Mouse (Mus musculus) midbrain, postnatal 0 days (tissue): ENCODE results near the gene Lingo3. TPM values are rescaled to one million over a fixed set of nuclear protein-coding genes. Genes with fewer than 3 reads are reported as not detected.

Source experiments
- ATAC-seq: fragments of 200-750 bp; cut with Nextera tagmentation; 2 replicates; pipeline ENCODE4 v1.8.0; 2017; ENCODE audit warnings: moderate number of reproducible peaks, mild to moderate bottlenecking, moderate TSS enrichment, moderate library complexity; ENCODE audit not compliant: low FRiP score
- DNase-seq: peaks from one replicate; pipeline ENCODE4 v3.0.0-alpha.2; 2015; ENCODE audit warnings: low spot score
- H3K27ac ChIP-seq: fragments of 300-500 bp; sonication (generic); 2 replicates; pipeline ENCODE4 v1.5.1; 2014; ENCODE audit warnings: low read depth, mild to moderate bottlenecking, low read length, mixed read lengths
- H3K27me3 ChIP-seq: fragments of 300-500 bp; sonication (generic); 2 replicates; pipeline ENCODE4 v1.6.1; 2014; ENCODE audit warnings: low read length, control low read depth, mixed read lengths; ENCODE audit not compliant: insufficient read depth
- H3K36me3 ChIP-seq: fragments of 300-500 bp; sonication (generic); 2 replicates; pipeline ENCODE4 v1.6.1; 2014; ENCODE audit warnings: low read length, control low read depth, mixed read lengths; ENCODE audit not compliant: insufficient read depth
- H3K4me1 ChIP-seq: fragments of 300-500 bp; sonication (generic); 2 replicates; pipeline ENCODE4 v1.6.1; 2014; ENCODE audit warnings: mild to moderate bottlenecking, control low read depth, antibody characterized with exemption, low read length, mixed read lengths; ENCODE audit not compliant: insufficient read depth
- H3K4me2 ChIP-seq: fragments of 300-500 bp; sonication (generic); 2 replicates; pipeline ENCODE4 v1.6.1; 2014; ENCODE audit warnings: low read depth, mild to moderate bottlenecking, low read length, mixed read lengths; ENCODE audit not compliant: poor library complexity, severe bottlenecking
- H3K4me3 ChIP-seq: fragments of 300-500 bp; sonication (generic); 2 replicates; pipeline ENCODE4 v1.5.1; 2014; ENCODE audit warnings: low read depth, mild to moderate bottlenecking, low read length, moderate library complexity
- H3K9ac ChIP-seq: fragments of 300-500 bp; sonication (generic); replicated peaks from 2 replicates; pipeline ENCODE4 v1.6.1; 2014; ENCODE audit warnings: mild to moderate bottlenecking, low read length, moderate library complexity, mixed read lengths; ENCODE audit not compliant: poor library complexity, severe bottlenecking
- H3K9me3 ChIP-seq: fragments of 300-500 bp; sonication (generic); 2 replicates; pipeline ENCODE4 v1.6.1; 2016; ENCODE audit warnings: low read length, control low read depth
- CTCF ChIP-seq: IDR thresholded peaks from 2 replicates; pipeline ENCODE4 v1.5.1; 2016; ENCODE audit warnings: antibody characterized with exemption, mild to moderate bottlenecking
- WGBS: fragments of 180-500 bp; shearing (Covaris S2); extraction: QIAGEN DNeasy Blood & Tissue Kit; methylation state at CpG from one replicate; pipeline ENCODE4 v1.1.7; 2014; 5-methylcytosine and 5-hydroxymethylcytosine counted together
- polyA plus RNA-seq: library from polyadenylated mRNA; unstranded; fragments of >200 nt; fragmentation: Nextera tagmentation; extraction: Ambion mirVana; gene quantifications from 2 replicates; pipeline ENCODE4 v1.2.1, GENCODE M21; 2015
- total RNA-seq: library from RNA; depleted of rRNA; stranded (reverse); fragments of >200 nt; gene quantifications from 2 replicates; pipeline ENCODE4 v1.2.3, GENCODE M21; 2014

Gene Lingo3
- total and polyA plus RNA-seq, 2 experiments from 2014 or later, result 24.4 to 61.0 TPM

DNA sequence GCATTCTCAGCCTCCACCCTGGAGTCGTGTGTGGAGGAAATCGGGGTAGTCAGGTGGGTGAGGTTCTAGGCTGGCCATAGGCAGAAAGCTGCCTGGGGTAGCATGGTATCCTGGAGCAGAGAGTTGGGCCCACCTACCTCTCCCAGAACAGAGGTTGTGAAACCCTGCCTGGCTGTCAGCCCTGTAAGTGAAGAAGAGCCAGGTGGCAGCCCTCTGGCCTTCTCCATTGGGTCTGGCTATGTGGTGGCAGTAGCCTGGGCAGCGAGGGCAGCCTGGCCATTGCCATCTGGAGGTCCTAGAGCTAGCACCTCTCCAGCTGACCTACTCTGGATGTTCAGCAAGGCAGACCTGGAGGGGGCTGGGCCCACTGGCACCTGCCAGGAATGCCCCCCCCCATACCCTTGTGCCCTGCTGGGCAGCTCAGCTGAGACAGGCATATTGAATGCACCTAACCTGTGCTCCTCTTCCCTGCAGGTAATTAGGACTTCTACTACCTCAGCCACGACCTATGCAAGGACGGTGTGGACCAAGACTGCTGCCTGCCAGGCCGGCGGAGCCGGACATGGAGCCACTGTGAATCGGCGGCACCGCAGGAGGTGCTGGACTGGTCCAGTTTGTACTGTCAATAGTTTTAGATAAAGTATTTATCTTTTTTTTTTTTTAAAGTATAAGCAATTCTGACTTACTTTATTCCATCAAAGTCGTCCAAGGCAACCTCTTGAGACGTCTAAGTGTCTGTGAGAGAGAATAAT, 50.6 kb downstream of the Lingo3 start:
- peaks cover 71% of the 10 kb centered on the region for H3K36me3 ChIP-seq
- TF ChIP-seq CTCF, result no peak

DNA sequence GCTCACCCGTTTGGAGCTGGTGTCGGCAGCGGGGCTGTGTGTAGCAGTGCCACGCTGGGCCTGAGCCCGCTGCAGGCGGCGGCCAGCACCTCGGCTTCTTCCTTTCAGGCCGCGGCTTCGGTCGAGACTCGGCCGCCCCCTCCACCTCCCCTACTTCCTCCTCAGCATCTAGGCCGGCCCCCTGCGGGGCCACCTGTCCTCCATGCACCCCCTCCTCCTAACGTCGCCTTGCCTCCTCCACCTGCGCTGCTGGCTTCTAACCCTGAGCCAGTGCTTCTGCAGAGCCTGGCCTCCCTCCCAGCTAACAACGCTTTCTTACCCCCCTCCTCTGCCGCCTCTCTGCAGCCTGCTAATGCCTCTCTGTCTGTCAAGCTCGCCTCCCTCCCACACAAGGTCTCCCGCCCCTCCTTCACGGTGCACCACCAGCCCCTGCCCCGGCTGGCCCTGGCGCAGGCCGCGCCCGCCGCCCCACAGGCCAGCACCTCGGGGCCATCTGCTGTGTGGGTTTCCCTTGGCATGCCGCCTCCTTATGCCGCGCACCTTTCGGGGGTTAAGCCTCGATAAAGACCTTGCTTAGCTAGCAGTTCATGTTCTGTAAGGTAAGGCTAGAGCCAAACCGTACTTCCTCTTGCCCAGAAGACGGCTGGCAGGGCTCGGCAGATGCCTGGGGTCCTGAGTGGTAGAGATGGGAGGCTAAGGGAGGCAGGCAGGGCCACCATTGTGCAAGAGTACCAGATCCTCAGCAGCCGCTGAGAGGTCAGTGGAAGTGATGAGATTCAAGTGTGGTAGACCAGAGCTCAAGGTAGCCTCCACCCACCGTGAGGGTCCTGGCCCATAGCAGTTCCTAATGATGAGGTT, 51.4 kb downstream of the Lingo3 start:
- no peaks in the 10 kb centered on the region for H3K9me3 ChIP-seq
- no peak overlapping the region for H3K9ac ChIP-seq
- no peak overlapping the region for H3K4me2 ChIP-seq
- DNase-seq (peak; percentile 23), ATAC-seq (no peak)
- no peak overlapping the region for H3K4me3 ChIP-seq
- H3K4me1 ChIP-seq, result peaks cover 7% of the 10 kb centered on the region; the same call in 1 of the 2 replicates
- 71% methylated on average over 41 of the region's 41 CpGs for WGBS
- no peaks in the 10 kb centered on the region for H3K27me3 ChIP-seq
- no peak for TF ChIP-seq CTCF
- peaks cover 79% of the 10 kb centered on the region for H3K36me3 ChIP-seq
- H3K27ac ChIP-seq, result no peak overlapping the region; the same call in 1 of the 2 replicates

More for the DNA sequence above, 50.6 kb downstream of the Lingo3 start:
- no peak overlapping the region for H3K9ac ChIP-seq
- DNase-seq, result no peak
- H3K4me3 ChIP-seq, result no peak overlapping the region
- H3K27ac ChIP-seq, result no peak overlapping the region; the same call in 1 of the 2 replicates
- peaks cover 7% of the 10 kb centered on the region; the same call in 1 of the 2 replicates for H3K4me1 ChIP-seq
- WGBS, result 91% methylated on average over 13 of the region's 13 CpGs
- H3K4me2 ChIP-seq, result no peak overlapping the region
- ATAC-seq, result no peak
- H3K27me3 ChIP-seq, result no peaks in the 10 kb centered on the region
- H3K9me3 ChIP-seq, result no peaks in the 10 kb centered on the region

DNA sequence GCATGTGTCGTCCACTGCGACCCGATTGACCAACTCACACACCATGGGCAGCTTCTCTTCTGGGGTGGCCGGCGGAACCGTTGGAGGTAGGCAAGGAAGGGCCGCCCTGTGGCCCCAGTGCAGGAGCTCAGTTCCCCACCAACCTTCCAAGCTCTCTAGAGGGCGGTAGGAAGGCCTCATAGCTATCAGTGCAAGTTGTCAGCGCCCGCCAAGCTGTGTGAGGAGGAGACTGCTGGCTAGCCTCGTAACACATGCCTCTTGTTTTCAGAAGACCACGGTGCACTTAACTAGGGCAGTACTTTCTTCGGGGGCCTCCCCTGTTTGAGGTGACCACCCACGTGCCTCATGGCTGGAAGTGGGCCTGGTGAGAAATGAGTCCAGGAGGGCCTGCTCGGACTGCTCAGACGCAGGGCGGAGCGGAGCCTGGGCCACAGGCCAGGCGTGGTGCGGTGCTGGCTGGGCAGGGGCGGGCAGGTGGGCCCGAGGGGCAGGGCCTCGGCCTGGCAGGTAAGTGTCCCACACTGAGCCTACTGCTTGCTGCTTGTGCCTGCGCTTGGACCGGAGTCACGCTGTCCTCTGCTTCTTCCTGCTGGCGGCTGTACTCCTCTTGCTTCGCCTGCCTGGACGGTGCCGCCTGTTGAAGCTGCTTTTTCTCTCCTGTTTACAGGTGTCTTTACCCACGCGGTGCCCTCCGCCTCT, 52.2 kb downstream of the Lingo3 start:
- Histone ChIP-seq H3K9me3 (no peaks in the 10 kb centered on the region), H3K27me3 (no peaks in the 10 kb centered on the region), H3K4me2 (no peak overlapping the region), H3K9ac (no peak overlapping the region), H3K4me1 (no peaks in the 10 kb centered on the region), H3K36me3 (peaks cover 86% of the 10 kb centered on the region), H3K4me3 (no peak overlapping the region), H3K27ac (no peak overlapping the region)
- ATAC-seq (no peak), DNase-seq (no peak)
- no peak for TF ChIP-seq CTCF
- WGBS, result 85% methylated on average over 33 of the region's 33 CpGs

DNA sequence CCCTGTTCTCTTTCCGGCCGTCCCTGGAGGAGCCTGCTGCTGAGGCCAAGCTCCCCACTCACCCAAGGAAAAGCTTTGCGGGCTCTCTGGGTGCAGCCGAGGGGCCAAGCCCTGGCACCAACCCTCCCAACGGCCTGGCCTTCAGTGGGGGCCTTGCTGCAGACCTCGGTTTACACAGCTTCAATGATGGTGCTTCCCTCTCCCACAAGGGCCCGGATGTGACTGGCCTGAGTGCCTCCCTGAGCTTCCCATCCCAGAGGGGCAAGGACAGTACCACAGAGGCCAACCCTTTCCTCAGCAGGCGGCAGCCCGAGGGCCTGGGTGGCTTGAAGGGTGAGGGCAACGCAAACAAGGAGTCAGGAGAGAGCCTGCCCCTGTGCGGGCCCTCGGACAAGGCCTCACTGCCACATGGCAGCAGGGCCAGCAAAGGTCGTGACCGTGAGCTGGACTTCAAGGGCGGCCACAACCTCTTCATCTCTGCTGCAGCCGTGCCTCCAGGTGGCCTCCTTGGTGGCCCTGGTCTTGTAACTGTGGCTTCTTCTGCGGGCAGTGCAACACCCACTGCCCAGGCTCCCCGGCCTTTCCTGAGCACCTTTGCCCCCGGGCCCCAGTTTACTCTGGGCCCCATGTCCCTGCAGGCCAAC, 53.0 kb downstream of the Lingo3 start:
- Histone ChIP-seq H3K4me2 (no peak overlapping the region), H3K27me3 (no peaks in the 10 kb centered on the region), H3K9me3 (no peaks in the 10 kb centered on the region), H3K4me1 (no peaks in the 10 kb centered on the region), H3K4me3 (no peak overlapping the region), H3K36me3 (peaks cover 86% of the 10 kb centered on the region), H3K27ac (no peak overlapping the region), H3K9ac (no peak overlapping the region)
- TF ChIP-seq CTCF, result no peak
- DNase-seq, result no peak
- no peak for ATAC-seq
- 90% methylated on average over 19 of the region's 19 CpGs for WGBS

DNA sequence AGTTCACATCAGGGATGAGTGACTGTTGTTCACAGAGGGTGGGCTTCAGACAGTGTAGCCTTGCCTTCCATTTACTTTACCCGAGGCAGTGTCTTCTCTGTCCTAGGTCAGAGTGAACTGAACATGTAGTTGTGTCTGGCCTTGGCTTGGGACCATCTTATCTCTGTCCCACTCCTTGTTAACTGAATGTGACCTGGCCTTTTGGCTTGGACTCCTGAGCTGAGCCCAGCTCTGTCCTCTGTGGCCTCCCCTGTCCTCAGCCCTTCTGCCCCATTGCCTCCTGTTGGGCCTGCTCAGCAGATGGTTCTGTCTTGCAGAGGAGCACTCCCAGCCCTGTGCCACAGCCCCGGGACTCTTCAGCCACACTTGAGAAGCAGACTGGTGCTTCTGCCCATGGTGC, 56.3 kb downstream of the Lingo3 start:
- Histone ChIP-seq H3K9ac (no peak overlapping the region), H3K4me3 (no peak overlapping the region), H3K4me2 (no peak overlapping the region), H3K27ac (no peak overlapping the region), H3K9me3 (no peaks in the 10 kb centered on the region), H3K27me3 (no peaks in the 10 kb centered on the region), H3K36me3 (peaks cover 95% of the 10 kb centered on the region), H3K4me1 (no peaks in the 10 kb centered on the region)
- DNase-seq (no peak), ATAC-seq (no peak)
- no peak for TF ChIP-seq CTCF
- 79% methylated on average over 2 of the region's 2 CpGs for WGBS
